Mouse (Mus musculus): Measurements from ENCODE around the gene Smyd2. TPM values are rescaled to one million over a fixed set of nuclear protein-coding genes. Genes with fewer than 3 reads are reported as not detected.

Gene Smyd2
- total and polyA plus RNA-seq, 3 experiments, result 79.9 to 119 (median 84.7) TPM

- Histone ChIP-seq H3K36me3 (replicated peaks in 1 of 2; ENCODE audit: control insufficient read depth in 1 of 2, insufficient read depth in 1 of 2, low read length in 1 of 2) (no peaks in the 10 kb centered on the region), H3K27me3 (replicated peaks) (no peaks in the 10 kb centered on the region), H3K79me2 (replicated peaks; ENCODE audit: control insufficient read depth, extremely low read depth, insufficient read depth, poor library complexity, severe bottlenecking) (no peaks in the 10 kb centered on the region), H3K4me3 (replicated peaks in 1 of 3; ENCODE audit: low read depth in 2 of 3, low read length in 2 of 3, poor library complexity in 1 of 3) (no peak overlapping the region), H3K4me2 (ENCODE audit: insufficient read depth, low read depth, poor library complexity, severe bottlenecking) (no peak overlapping the region), H3K4me1 (ENCODE audit: control insufficient read depth in 1 of 2, insufficient read depth in 2 of 2) (peaks cover 12 to 24% of the 10 kb centered on the region in 2 experiments), H3K9me3 (replicated peaks; ENCODE audit: low read length) (no peaks in the 10 kb centered on the region), H3K27ac (ENCODE audit: insufficient read depth, low read depth) (no peak overlapping the region), H3K9ac (ENCODE audit: insufficient read depth, low read depth) (no peak overlapping the region)
- no peak for TF ChIP-seq POLR2A (IDR thresholded peaks at IDR 0.05; ENCODE audit: low read depth, low read length)
- TF ChIP-seq PAX5 (IDR thresholded peaks at IDR 0.05; ENCODE audit: low read length), result no peak
- no peak for TF ChIP-seq RCOR1 (conservative IDR thresholded peaks at IDR 0.05; ENCODE audit: low read depth, low read length)
- TF ChIP-seq USF2 (conservative IDR thresholded peaks at IDR 0.05; ENCODE audit: low read depth, low read length), result no peak
- TF ChIP-seq GABPA (IDR thresholded peaks at IDR 0.05; ENCODE audit: insufficient replicate concordance, low read depth, low read length), result no peak
- TF ChIP-seq EP300 (IDR thresholded peaks at IDR 0.05; ENCODE audit: low read length), result no peak
- TF ChIP-seq BHLHE40 (IDR thresholded peaks at IDR 0.05; ENCODE audit: low read depth, low read length), result no peak
- no peak for TF ChIP-seq ZMIZ1 (IDR thresholded peaks at IDR 0.05; ENCODE audit: low read depth, low read length)
- no peak for TF ChIP-seq E2F4 (IDR thresholded peaks at IDR 0.05; ENCODE audit: insufficient replicate concordance, low read depth, low read length)
- no peak for TF ChIP-seq JUN (IDR thresholded peaks at IDR 0.05; ENCODE audit: insufficient read depth, low read depth, low read length)
- TF ChIP-seq KAT2A (IDR thresholded peaks at IDR 0.05; ENCODE audit: insufficient replicate concordance, low read length), result no peak
- no peak for TF ChIP-seq NRF1 (IDR thresholded peaks at IDR 0.05; ENCODE audit: low read depth, low read length)
- TF ChIP-seq CTCF (conservative IDR thresholded peaks at IDR 0.05 in 1 of 2, IDR thresholded peaks at IDR 0.05 in 1 of 2; ENCODE audit: low read depth in 2 of 2, low read length in 2 of 2), result no peak
- no peak for DNase-seq (ENCODE audit: extremely low read depth)
- in situ Hi-C loops (cut with MboI; ENCODE audit: low pct_ligation_motif_present, low pct_unique_long_range_greater_than_20kb, low sequenced_read_pairs), result no loop called here
- dilution Hi-C loops (cut with MboI; ENCODE audit: extremely low pct_ligation_motif_present, extremely low pct_unique_long_range_greater_than_20kb, low sequenced_read_pairs), result no loop called here
These were observed 57.2 kb downstream of the Smyd2 start for GRCm38 (mm10) chr1:189864846-189865560.

DNA sequence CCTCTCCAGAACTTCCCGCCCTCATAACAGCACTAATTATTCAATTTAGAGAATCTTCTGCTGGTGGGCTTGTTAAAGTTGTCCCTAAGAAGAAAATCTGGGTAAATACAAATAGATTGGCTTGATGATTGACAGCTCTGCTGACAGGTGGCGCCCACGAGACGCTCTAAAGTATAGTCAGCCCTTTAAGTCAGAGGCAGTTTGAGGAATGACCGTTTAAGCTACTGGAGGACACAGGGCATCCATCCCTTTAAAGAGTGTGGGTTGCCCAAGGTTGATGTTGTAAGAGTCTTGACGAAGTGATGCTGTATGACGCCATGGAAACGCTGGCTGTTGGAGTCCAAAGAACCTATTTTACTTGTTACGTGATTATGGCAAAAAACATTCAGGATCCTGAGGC is 57.9 kb downstream of the Smyd2 start:
- no peak overlapping the region for H3K4me3 ChIP-seq (replicated peaks in 1 of 3; ENCODE audit: low read depth in 2 of 3, low read length in 2 of 3, poor library complexity in 1 of 3)
- H3K4me1 ChIP-seq (ENCODE audit: control insufficient read depth in 1 of 2, insufficient read depth in 2 of 2), result peaks cover 12 to 26% of the 10 kb centered on the region in 2 experiments
- no peaks in the 10 kb centered on the region for H3K36me3 ChIP-seq (replicated peaks in 1 of 2; ENCODE audit: control insufficient read depth in 1 of 2, insufficient read depth in 1 of 2, low read length in 1 of 2)
- no peak overlapping the region for H3K27ac ChIP-seq (ENCODE audit: insufficient read depth, low read depth)
- in situ Hi-C loops (cut with MboI; ENCODE audit: low pct_ligation_motif_present, low pct_unique_long_range_greater_than_20kb, low sequenced_read_pairs), result no loop called here
- H3K4me2 ChIP-seq (ENCODE audit: insufficient read depth, low read depth, poor library complexity, severe bottlenecking), result no peak overlapping the region
- TF ChIP-seq SMC3 (IDR thresholded peaks at IDR 0.05; ENCODE audit: low read depth, low read length) (peak; percentile 43), RAD21 (IDR thresholded peaks at IDR 0.05; ENCODE audit: low read depth, low read length) (peak; percentile 40), CTCF (conservative IDR thresholded peaks at IDR 0.05 in 1 of 2, IDR thresholded peaks at IDR 0.05 in 1 of 2; ENCODE audit: low read depth in 2 of 2, low read length in 2 of 2) (peak in 1 of 2 experiments; percentile 59; a peak in 2 of 4 replicates), MAZ (IDR thresholded peaks at IDR 0.05; ENCODE audit: low read depth, low read length) (no peak)
- no peaks in the 10 kb centered on the region for H3K9me3 ChIP-seq (replicated peaks; ENCODE audit: low read length)
- no peaks in the 10 kb centered on the region for H3K27me3 ChIP-seq (replicated peaks)
- H3K79me2 ChIP-seq (replicated peaks; ENCODE audit: control insufficient read depth, extremely low read depth, insufficient read depth, poor library complexity, severe bottlenecking), result no peaks in the 10 kb centered on the region
- dilution Hi-C loops (cut with MboI; ENCODE audit: extremely low pct_ligation_motif_present, extremely low pct_unique_long_range_greater_than_20kb, low sequenced_read_pairs), result no loop called here
- no peak for DNase-seq (ENCODE audit: extremely low read depth)
- H3K9ac ChIP-seq (ENCODE audit: insufficient read depth, low read depth), result no peak overlapping the region
